Mouse (Mus musculus): ENCODE measurements around the gene Tab1.
A peak's percentile ranks its signal among the peaks of the same experiment; 100 is the strongest.
"Not testable (repeated sequence)": the region's sequence is repeated elsewhere in the genome, so short reads cannot be mapped to it uniquely, and the experiment has no call there.

The Tab1 gene

DNA sequence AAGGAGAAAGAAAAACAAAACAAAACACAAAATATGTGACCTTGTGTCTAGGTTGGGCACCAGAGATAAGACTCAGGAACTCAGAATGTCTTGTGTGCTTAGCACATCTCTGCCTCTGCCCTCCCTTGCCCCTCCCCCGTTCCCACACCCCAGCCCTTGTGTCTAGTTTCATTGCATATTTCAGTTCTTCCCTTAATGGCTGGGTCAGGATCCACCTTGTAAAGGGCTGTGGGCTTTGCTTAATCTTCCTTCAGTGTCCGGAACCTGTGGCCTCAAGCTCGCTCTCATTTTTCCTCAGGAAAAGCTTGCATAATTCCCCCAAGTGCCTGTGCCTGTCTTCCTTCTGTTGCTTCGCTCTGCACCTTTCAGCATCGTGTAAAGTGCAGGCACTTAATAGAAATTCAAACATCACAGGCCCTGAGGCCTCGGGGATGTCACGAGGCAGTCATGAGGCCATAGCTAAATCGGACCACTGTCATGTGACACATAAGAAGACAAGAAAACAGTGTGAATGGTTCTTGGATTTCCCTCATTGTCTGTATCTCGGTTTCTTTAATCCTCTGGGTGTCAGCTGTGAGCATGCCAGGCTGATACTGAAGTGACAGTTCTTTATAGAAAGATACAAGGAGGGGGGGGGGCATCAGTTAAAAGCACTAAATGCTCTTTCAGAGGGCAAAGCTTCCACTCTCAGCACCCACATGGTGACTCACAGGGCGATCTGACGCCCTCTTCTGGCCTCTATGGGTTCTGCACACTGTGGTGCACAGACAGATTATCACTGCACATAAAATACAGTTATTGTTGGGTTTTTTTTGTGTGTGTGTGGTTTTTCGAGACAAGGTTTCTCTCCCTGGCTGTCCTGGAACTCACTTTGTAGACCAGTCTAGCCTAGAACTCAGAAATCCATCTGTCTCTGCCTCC is 27.2 kb upstream of the Tab1 start:
- no peak for DNase-seq

DNA sequence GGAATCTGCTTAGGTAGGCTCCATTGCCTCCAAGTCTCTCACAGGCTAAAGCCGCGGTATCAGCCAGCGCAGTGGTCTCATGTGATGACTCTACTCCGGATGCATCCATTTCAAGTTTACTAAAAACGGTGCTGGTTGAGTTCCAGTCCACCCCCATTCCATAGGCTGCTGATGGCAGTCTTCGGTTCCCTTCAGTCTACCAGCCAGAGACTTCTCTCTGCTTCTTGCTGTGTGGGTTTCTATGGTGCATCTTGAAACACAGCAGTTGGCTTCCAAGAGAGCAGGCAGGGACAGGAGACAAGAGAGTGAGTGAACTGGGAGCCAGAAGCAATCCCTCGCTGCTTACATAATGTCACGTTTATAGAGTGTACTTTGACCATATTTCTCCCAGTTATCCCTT is 25.8 kb upstream of the Tab1 start:
- DNase-seq, result no peak

DNA sequence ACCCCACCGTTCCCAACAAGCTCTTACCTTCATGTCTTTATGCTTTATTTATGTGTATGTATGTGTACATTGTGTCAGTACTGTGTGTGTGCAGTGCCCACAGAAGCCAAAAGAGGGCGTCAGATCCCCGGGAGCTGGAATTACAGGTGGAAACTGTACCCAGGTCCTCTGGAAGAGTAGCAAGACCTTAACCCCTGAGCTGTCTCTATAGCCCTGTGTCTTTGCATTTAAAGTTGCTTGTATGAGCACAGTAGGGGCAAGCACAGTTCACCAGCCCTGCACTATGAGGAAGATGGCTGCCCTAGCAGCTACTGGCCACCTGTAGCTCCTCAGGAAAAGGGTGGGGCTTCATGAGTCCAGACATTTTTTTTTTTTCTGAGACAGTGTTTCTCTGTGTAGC is 25.4 kb upstream of the Tab1 start:
- DNase-seq, result no peak

DNA sequence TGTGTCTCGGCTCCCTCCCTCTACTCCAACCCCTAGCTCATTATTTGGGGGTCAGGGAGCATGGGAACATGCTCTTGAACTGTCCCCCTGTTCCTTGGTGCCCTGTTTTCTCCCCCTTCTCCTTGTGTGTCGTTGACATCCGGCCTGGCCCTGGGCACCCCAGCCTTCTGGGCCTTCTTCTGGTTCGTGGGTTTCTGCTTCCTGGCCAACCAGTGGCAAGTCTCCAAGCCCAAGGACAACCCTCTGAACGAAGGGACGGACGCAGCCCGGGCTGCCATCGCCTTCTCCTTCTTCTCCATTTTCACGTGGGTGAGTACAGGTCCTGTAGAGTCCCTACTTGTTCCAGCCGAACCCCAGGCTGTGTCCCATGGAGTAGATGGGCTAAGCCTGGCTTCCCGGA is 21.5 kb upstream of the Tab1 start:
- no peak for DNase-seq

- no peak for DNase-seq
These were observed 20.4 kb upstream of the Tab1 start for GRCm38 (mm10) chr15:80112499-80112898.

- DNase-seq, result no peak
These were observed 18.5 kb upstream of the Tab1 start for GRCm38 (mm10) chr15:80114414-80114813.

GRCm38 (mm10) chr15:80115256-80115655 is 17.7 kb upstream of the Tab1 start:
- peak in 1 of 2 experiments; percentile 40 for DNase-seq

GRCm38 (mm10) chr15:80115866-80116794 is 16.8 kb upstream of the Tab1 start:
- no peak for DNase-seq

DNA sequence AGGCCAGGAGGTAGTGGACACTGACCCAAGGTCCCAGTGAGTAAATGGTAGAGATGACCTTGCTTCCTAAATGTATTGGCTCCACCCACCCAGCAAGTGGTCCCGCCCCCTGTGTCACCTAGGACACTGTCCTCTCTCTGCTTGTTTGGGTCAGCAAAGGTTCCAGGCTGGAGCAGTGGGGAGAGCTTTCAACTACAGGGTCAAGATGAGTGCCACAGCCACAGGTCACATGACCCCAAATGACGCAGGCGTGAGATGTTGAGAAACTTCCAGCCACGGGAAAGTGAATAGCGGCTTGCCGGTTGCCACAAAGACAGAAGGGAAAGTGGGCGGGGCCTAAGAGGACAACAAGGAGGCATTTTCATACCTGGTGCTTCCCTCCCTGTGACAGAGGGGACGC is 15.8 kb upstream of the Tab1 start:
- no peak for DNase-seq

DNA sequence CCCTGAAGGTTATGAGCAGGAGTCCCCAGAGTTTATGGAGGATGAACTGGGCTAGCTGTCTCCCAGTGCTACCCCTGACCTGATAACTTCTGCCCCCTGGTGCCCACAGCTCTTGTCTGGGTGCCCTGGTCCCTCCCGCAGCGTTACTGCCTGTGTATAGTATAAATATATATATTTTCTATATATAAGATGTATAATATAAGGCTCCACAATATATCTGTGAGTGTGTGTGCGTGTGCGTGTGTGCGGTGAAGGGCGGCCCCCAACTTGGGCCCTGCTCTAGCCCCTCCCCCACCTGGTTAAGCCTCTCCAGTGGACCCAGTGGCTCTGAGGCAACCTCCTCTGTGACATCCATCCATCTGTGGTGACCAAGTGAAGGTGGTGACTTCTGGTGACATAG is 13.9 kb upstream of the Tab1 start:
- DNase-seq, result no peak

DNA sequence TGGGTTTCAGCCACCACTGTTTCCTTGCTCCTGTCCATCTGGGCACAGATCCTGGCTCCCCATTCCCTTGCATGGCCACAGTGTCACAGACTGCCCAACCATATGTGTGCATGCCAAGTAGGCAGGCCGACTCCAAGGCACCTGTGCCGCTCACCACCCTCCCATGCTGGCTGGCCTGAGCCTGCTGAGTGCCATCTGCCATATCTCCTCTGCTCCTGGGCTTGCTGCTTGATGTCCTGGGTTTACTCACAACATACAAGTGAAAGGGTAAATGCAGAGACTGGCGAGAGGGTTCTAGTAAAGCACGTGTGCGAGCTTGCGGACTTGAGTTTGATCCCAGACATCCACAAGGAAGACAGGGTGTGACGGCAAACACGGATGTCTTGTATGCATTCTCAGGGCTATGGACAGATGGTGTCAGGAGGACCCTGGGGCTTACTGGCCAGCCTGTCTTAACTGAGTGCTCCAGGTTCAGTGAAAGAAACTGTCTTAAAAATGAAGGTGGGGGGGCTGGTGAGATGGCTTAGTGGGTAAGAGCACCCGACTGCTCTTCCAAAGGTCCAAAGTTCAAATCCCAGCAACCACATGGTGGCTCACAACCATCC is 11.1 kb upstream of the Tab1 start:
- DNase-seq, result no peak

- not testable (repeated sequence) for DNase-seq
These were observed 10.5 kb upstream of the Tab1 start for GRCm38 (mm10) chr15:80122431-80122830.

- DNase-seq, result peak in 1 of 2 experiments; percentile 28
These were observed 8.3 kb upstream of the Tab1 start for GRCm38 (mm10) chr15:80124651-80125050.

GRCm38 (mm10) chr15:80127191-80127590 is 5.7 kb upstream of the Tab1 start:
- peak in 1 of 2 experiments; percentile 25 for DNase-seq

DNA sequence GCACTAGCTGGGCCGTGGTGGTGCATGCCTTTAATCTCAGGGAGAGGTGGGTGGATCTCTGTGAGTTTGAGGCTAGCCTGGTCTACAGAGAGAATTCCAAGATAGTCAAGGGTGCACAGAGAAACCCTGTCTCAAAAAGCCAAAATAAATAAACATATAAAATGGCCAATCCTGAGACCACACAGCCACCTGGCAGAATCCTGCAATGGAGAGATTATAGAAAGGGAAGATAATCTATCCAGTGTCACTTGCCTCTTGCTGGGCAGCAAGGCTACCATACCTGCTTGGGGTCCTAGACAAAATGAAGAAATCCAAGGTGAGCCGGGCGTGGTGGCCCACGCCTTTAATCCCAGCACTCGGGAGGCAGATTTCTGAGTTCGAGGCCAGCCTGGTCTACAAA is 2.9 kb upstream of the Tab1 start:
- no peak for DNase-seq

GRCm38 (mm10) chr15:80130689-80131088 is 2.2 kb upstream of the Tab1 start:
- no peak for DNase-seq

- DNase-seq, result no peak
These were observed 1.5 kb upstream of the Tab1 start for GRCm38 (mm10) chr15:80131421-80131820.

DNA sequence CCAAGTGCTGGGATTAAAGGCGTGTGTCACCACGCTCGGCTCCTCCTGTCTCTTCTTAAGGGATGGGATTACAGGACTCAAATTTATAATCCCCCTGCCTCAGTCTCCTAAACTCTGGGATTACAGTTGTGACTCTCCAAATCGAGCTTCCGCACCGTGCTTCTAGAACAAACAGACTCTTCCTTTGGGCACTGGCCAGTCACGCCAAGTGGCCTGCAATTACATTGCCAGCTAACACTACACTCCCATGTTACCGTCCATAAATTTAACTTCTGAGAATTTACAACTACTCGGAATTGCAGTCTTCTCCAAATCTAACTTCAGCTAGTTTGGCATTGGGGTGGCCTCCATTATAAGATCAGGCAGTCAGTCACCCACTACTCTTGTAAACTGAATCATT is 475 bp upstream of the Tab1 start:
- DNase-seq, result peak; percentile 25 to 33

GRCm38 (mm10) chr15:80133682-80134449 is 939 bp downstream of the Tab1 start:
- peak in 1 of 2 experiments; percentile 44 for DNase-seq

DNA sequence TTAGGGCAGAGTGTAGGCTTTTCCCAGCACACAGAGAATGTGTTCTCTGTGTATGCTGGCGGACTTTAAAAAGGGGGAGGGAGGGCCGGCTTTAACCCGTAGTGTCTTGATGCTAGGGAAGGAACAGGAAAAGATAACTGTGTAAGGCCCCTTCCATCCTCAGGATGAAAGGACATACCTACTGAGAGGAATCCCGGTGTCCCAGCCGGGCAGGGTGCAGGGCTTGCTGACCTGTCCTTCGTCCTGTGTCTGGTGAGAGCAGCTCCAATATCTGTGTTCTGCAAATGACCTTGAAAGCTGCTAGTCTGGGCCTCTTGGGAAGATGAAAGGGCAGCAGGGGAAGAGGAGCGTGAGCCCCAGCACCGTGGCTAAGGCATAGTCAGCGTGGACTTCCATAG is 1.5 kb downstream of the Tab1 start:
- DNase-seq, result no peak

DNA sequence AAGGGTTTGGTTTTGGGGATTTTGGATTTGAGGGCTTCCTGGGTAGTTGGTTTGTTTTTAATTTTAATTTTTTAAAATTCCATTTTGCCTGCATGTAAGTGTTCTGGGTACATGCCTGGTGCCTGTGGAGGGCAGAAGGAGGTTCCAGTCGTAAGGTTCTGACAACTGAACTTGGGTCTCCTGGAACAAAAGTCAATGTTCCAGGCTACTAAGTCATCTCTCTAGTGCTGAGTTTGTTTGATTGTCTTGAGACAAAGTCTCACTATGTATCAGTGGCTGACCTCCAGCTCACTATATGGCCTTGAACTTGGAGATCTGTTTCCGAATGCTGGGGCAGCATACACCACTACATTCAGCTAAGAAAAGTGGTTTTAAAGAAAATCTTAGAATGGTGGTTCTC is 2.6 kb downstream of the Tab1 start:
- no peak for DNase-seq

DNA sequence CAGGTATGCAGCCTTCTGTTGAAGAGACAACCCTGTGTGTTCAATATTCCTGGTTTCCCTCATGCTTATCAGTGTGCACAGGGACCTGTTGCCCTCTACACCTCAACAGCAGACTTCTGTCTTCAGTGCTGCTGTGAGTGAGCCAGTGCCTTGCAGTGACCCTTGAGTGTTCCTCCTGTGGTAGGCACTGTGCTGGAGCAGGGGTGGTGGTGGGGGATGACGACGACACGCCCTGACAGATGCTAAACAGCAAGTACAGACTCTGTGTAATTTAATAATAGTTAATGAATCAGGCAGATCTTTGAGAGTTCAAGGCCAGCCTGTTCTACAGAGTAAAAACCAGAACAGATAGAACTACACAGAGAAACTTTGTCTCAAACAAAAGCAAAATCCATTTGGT is 3.7 kb downstream of the Tab1 start:
- DNase-seq, result no peak

All from kidney, postnatal 4 days (tissue).